Mouse (Mus musculus): ENCODE results near the gene Tapbp. TPM values are rescaled to one million over a fixed set of nuclear protein-coding genes. Genes with fewer than 3 reads are reported as not detected.
A peak's percentile ranks its signal among the peaks of the same experiment; 100 is the strongest.

The Tapbp gene
- polyA plus RNA-seq, 1 experiment: 50.6 TPM

DNA sequence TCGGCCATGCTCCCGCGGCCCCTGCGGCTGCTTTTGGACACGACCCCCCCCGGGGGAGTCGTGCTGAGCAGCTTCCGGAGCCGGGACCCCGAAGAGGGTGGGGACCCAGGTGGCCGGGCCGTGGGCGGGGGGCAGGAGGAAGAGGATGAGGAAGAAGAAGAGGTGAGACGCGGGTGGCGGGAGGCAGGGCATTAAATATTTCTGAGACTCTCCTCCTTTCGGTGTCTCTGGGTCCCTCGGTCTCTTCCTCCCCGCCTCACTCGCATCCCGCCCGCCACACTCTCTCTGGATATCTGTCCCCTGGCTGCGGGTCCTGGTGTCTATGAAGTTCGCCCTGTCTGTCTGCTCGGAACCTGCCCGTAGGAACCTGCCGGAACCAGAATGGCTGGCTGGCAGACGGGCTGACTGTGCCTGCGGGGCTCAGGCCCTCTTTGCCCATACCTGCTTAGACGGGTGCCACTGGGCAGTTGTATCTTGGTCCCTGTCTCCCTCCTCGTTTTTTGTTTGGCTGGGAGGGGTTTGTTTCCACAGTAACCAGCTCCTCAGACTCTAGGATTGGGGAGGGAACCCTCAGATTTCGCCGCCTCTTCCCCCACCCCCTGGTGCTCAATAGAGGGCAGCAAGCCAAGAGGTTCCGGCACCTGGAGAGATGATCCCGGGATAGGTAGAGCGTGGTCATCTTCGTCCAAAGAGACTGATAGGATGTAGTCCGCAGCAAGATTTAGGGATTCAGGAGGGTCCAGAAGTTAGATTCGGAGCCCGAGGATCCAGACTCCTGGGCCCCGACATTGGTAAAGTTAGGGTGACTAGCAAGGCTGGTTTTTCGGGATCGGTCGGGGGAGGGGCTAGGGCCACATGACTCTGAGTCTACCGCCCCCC is 14.8 kb downstream of the Tapbp start:
- Histone ChIP-seq H3K27me3 (ENCODE audit: control insufficient read depth, insufficient read depth, insufficient read length) (no peaks in the 10 kb centered on the region), H3K36me3 (ENCODE audit: control insufficient read depth, insufficient read depth) (no peaks in the 10 kb centered on the region), H3K79me2 (ENCODE audit: control insufficient read depth, insufficient read depth) (peaks cover 16% of the 10 kb centered on the region), H3K4me3 (peak overlapping the region; percentile 82), H3ac (ENCODE audit: control insufficient read depth, insufficient read length) (peak overlapping the region; percentile 26), H3K4me2 (ENCODE audit: low read depth) (peak overlapping the region; percentile 91)
- TF ChIP-seq POLR2AphosphoS2 (IDR thresholded peaks at IDR 0.05; ENCODE audit: insufficient read length, low read depth): no peak
- no peak for TF ChIP-seq CEBPB (IDR thresholded peaks at IDR 0.05; ENCODE audit: insufficient read depth, poor library complexity, severe bottlenecking)

DNA sequence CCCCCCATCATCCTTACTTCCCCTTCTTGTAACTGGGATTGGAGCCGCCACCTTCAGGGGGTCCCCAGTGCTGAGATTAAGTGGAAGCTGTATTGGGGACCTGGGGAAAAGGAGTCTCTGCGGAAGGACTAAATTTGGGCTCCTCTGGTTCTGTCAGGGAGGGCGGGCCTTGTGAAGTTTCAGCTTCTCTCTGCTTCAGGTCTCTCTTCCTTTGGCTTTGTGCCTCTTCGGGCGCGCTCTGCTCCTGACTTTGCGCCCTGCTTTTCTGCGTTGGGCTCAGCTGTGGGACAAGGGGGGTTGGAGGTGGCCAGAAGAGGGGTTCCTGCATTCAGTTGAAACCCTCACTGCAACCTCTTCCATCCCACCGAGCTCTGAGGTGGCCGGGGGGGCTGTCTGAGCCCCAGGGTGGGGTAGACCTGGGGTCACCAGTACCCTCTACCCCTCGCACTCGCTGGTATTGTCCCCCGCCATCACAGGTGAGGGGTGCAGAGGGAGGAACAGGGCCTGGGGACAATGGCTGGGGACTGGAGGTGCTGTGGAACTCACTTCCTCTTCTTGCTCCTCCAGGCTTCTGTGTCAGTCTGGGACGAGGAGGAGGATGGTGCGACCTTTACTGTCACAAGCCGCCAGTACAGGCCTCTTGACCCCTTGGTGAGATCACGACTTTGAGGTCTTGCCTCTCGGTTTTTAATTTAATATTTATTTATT is 15.6 kb downstream of the Tapbp start:
- TF ChIP-seq MYOD1 (IDR thresholded peaks at IDR 0.05; ENCODE audit: control insufficient read depth in 1 of 3, insufficient read length in 2 of 3, low read depth in 2 of 3) (no peak), E2F4 (IDR thresholded peaks at IDR 0.05; ENCODE audit: insufficient read depth) (no peak), MYOG (IDR thresholded peaks at IDR 0.05; ENCODE audit: control insufficient read depth in 1 of 3, insufficient read depth in 1 of 3, insufficient read length in 2 of 3, low read depth in 2 of 3) (no peak), TCF3 (IDR thresholded peaks at IDR 0.05; ENCODE audit: insufficient read length, low read depth) (no peak), TCF12 (IDR thresholded peaks at IDR 0.05; ENCODE audit: insufficient read depth, poor library complexity, severe bottlenecking) (no peak), CEBPB (IDR thresholded peaks at IDR 0.05; ENCODE audit: insufficient read depth, poor library complexity, severe bottlenecking) (no peak), SRF (IDR thresholded peaks at IDR 0.05; ENCODE audit: control insufficient read depth, insufficient read length, low read depth) (no peak), USF1 (IDR thresholded peaks at IDR 0.05; ENCODE audit: low read depth) (no peak), POLR2AphosphoS2 (IDR thresholded peaks at IDR 0.05; ENCODE audit: insufficient read length, low read depth) (no peak), MAX (IDR thresholded peaks at IDR 0.05; ENCODE audit: low read depth) (no peak), POLR2A (IDR thresholded peaks at IDR 0.05; ENCODE audit: insufficient read length, low read depth) (no peak), REST (IDR thresholded peaks at IDR 0.05; ENCODE audit: insufficient read depth, insufficient read length) (no peak)
- H3K27me3 ChIP-seq (ENCODE audit: control insufficient read depth, insufficient read depth, insufficient read length): no peaks in the 10 kb centered on the region
- H3K4me3 ChIP-seq: peak overlapping the region; percentile 82
- H3K36me3 ChIP-seq (ENCODE audit: control insufficient read depth, insufficient read depth): no peaks in the 10 kb centered on the region
- H3K4me2 ChIP-seq (ENCODE audit: low read depth): peak overlapping the region; percentile 91
- H3ac ChIP-seq (ENCODE audit: control insufficient read depth, insufficient read length): no peak overlapping the region
- H3K79me2 ChIP-seq (ENCODE audit: control insufficient read depth, insufficient read depth): peaks cover 16% of the 10 kb centered on the region

DNA sequence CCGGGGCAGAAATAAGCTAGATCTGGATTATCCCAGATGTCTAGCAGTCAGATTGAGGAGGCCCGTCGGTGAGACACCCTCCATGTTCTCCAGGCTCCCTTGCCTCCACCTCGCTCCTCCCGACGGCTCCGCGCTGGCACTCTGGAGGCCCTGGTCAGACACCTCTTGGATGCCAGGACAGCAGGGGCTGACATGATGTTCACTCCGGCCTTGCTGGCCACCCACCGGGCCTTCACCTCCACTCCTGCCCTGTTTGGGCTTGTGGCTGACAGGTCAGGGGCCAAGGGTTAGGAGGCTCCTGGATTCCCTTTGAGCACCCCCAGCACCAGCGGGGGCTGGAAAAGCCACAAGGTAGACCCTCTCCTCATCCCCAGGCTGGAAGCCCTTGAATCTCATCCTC is 16.2 kb downstream of the Tapbp start:
- Histone ChIP-seq H3K27me3 (ENCODE audit: control insufficient read depth, insufficient read depth, insufficient read length) (no peaks in the 10 kb centered on the region), H3ac (ENCODE audit: control insufficient read depth, insufficient read length) (no peak overlapping the region), H3K79me2 (ENCODE audit: control insufficient read depth, insufficient read depth) (peaks cover 16% of the 10 kb centered on the region), H3K4me2 (ENCODE audit: low read depth) (no peak overlapping the region), H3K4me3 (no peak overlapping the region), H3K36me3 (ENCODE audit: control insufficient read depth, insufficient read depth) (no peaks in the 10 kb centered on the region)
- no peak for TF ChIP-seq CEBPB (IDR thresholded peaks at IDR 0.05; ENCODE audit: insufficient read depth, poor library complexity, severe bottlenecking)

DNA sequence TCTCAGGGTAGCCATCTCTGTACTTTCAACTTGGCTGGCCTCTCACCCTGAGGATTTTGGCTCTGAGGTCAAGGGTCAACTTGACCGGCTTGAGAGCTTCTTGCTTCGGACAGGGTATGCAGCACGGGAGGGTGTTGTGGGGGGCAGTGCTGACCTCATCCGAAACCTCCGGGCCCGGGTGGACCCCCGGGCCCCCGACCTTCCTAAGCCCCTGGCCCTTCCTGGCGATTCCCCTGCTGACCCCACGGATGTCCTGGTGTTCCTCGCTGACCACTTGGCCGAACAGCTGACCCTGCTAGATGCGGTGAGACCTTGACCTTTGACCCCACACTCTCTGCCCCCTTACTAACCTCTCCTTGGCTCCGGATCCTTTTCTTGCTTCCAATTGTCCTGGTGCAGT is 16.7 kb downstream of the Tapbp start:
- no peak overlapping the region for H3K4me2 ChIP-seq (ENCODE audit: low read depth)
- H3K27me3 ChIP-seq (ENCODE audit: control insufficient read depth, insufficient read depth, insufficient read length): no peaks in the 10 kb centered on the region
- no peak overlapping the region for H3K4me3 ChIP-seq
- H3ac ChIP-seq (ENCODE audit: control insufficient read depth, insufficient read length): no peak overlapping the region
- no peak for TF ChIP-seq TCF3 (IDR thresholded peaks at IDR 0.05; ENCODE audit: insufficient read length, low read depth)
- no peak for TF ChIP-seq POLR2A (IDR thresholded peaks at IDR 0.05; ENCODE audit: insufficient read length, low read depth)
- TF ChIP-seq SRF (IDR thresholded peaks at IDR 0.05; ENCODE audit: control insufficient read depth, insufficient read length, low read depth): no peak
- TF ChIP-seq E2F4 (IDR thresholded peaks at IDR 0.05; ENCODE audit: insufficient read depth): no peak
- no peak for TF ChIP-seq MYOD1 (IDR thresholded peaks at IDR 0.05; ENCODE audit: control insufficient read depth in 1 of 3, insufficient read length in 2 of 3, low read depth in 2 of 3)
- no peak for TF ChIP-seq TCF12 (IDR thresholded peaks at IDR 0.05; ENCODE audit: insufficient read depth, poor library complexity, severe bottlenecking)
- TF ChIP-seq USF1 (IDR thresholded peaks at IDR 0.05; ENCODE audit: low read depth): no peak
- TF ChIP-seq CEBPB (IDR thresholded peaks at IDR 0.05; ENCODE audit: insufficient read depth, poor library complexity, severe bottlenecking): no peak
- TF ChIP-seq MAX (IDR thresholded peaks at IDR 0.05; ENCODE audit: low read depth): no peak
- TF ChIP-seq MYOG (IDR thresholded peaks at IDR 0.05; ENCODE audit: control insufficient read depth in 1 of 3, insufficient read depth in 1 of 3, insufficient read length in 2 of 3, low read depth in 2 of 3): no peak
- no peak for TF ChIP-seq POLR2AphosphoS2 (IDR thresholded peaks at IDR 0.05; ENCODE audit: insufficient read length, low read depth)
- TF ChIP-seq REST (IDR thresholded peaks at IDR 0.05; ENCODE audit: insufficient read depth, insufficient read length): no peak
- H3K79me2 ChIP-seq (ENCODE audit: control insufficient read depth, insufficient read depth): peaks cover 13% of the 10 kb centered on the region
- H3K36me3 ChIP-seq (ENCODE audit: control insufficient read depth, insufficient read depth): no peaks in the 10 kb centered on the region

DNA sequence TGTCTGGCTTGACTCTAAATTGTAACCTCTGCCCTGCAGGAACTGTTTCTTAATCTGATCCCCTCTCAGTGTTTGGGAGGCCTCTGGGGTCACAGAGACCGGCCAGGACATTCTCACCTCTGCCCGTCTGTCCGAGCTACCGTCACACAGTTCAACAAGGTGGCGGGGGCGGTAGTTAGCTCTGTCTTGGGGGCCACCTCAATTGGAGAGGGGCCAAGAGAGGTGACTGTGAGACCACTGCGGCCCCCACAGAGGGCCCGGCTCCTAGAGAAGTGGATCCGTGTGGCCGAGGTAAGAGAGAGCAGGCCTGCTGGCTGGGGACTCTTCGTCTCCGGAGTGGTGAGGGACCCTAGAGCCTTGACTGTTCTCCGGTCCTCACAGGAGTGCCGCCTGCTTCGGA is 17.3 kb downstream of the Tapbp start:
- TF ChIP-seq CEBPB (IDR thresholded peaks at IDR 0.05; ENCODE audit: insufficient read depth, poor library complexity, severe bottlenecking) (no peak), E2F4 (IDR thresholded peaks at IDR 0.05; ENCODE audit: insufficient read depth) (no peak), POLR2A (IDR thresholded peaks at IDR 0.05; ENCODE audit: insufficient read length, low read depth) (no peak), MYOD1 (IDR thresholded peaks at IDR 0.05; ENCODE audit: control insufficient read depth in 1 of 3, insufficient read length in 2 of 3, low read depth in 2 of 3) (no peak), POLR2AphosphoS2 (IDR thresholded peaks at IDR 0.05; ENCODE audit: insufficient read length, low read depth) (no peak), USF1 (IDR thresholded peaks at IDR 0.05; ENCODE audit: low read depth) (no peak), MYOG (IDR thresholded peaks at IDR 0.05; ENCODE audit: control insufficient read depth in 1 of 3, insufficient read depth in 1 of 3, insufficient read length in 2 of 3, low read depth in 2 of 3) (no peak), MAX (IDR thresholded peaks at IDR 0.05; ENCODE audit: low read depth) (no peak), TCF12 (IDR thresholded peaks at IDR 0.05; ENCODE audit: insufficient read depth, poor library complexity, severe bottlenecking) (no peak), TCF3 (IDR thresholded peaks at IDR 0.05; ENCODE audit: insufficient read length, low read depth) (no peak)
- Histone ChIP-seq H3K4me2 (ENCODE audit: low read depth) (no peak overlapping the region), H3K79me2 (ENCODE audit: control insufficient read depth, insufficient read depth) (peaks cover 8% of the 10 kb centered on the region), H3ac (ENCODE audit: control insufficient read depth, insufficient read length) (no peak overlapping the region), H3K4me3 (no peak overlapping the region), H3K27me3 (ENCODE audit: control insufficient read depth, insufficient read depth, insufficient read length) (no peaks in the 10 kb centered on the region), H3K36me3 (ENCODE audit: control insufficient read depth, insufficient read depth) (no peaks in the 10 kb centered on the region)
